Mouse (Mus musculus) neural tube, embryonic 11.5 days (tissue): Measurements from ENCODE around the gene Ern1. TPM values are rescaled to one million over a fixed set of nuclear protein-coding genes. Genes with fewer than 3 reads are reported as not detected.

Source experiments
- ATAC-seq: fragments of 200-750 bp; cut with Nextera tagmentation; 2 replicates; pipeline ENCODE4 v1.8.0; 2017; ENCODE audit warnings: moderate number of reproducible peaks, mild to moderate bottlenecking, moderate TSS enrichment, moderate library complexity; ENCODE audit not compliant: insufficient read depth, low FRiP score, low TSS enrichment
- DNase-seq: peaks from one replicate; pipeline ENCODE4 v3.0.0-alpha.2; 2015; ENCODE audit warnings: low spot score
- H3K27ac ChIP-seq: fragments of 300-500 bp; sonication (generic); 2 replicates; pipeline ENCODE4 v1.5.1; 2014; ENCODE audit warnings: low read depth, mild to moderate bottlenecking, low read length
- H3K27me3 ChIP-seq: fragments of 300-500 bp; sonication (generic); 2 replicates; pipeline ENCODE4 v1.6.1; 2014; ENCODE audit warnings: mild to moderate bottlenecking, low read length, mixed read lengths; ENCODE audit not compliant: control insufficient read depth, insufficient read depth
- H3K36me3 ChIP-seq: fragments of 300-500 bp; sonication (generic); 2 replicates; pipeline ENCODE4 v1.6.1; 2014; ENCODE audit warnings: mild to moderate bottlenecking, low read length, moderate library complexity, mixed read lengths; ENCODE audit not compliant: control insufficient read depth, insufficient read depth
- H3K4me1 ChIP-seq: fragments of 300-500 bp; sonication (generic); 2 replicates; pipeline ENCODE4 v1.6.1; 2014; ENCODE audit warnings: low read length, mixed read lengths; ENCODE audit not compliant: control insufficient read depth, insufficient read depth
- H3K4me2 ChIP-seq: fragments of 300-500 bp; sonication (generic); 2 replicates; pipeline ENCODE4 v1.6.1; 2014; ENCODE audit warnings: low read depth, mild to moderate bottlenecking, moderate library complexity
- H3K4me3 ChIP-seq: fragments of 300-500 bp; sonication (generic); 2 replicates; pipeline ENCODE4 v1.5.1; 2014; ENCODE audit warnings: low read depth, low read length
- H3K9ac ChIP-seq: fragments of 300-500 bp; sonication (generic); 2 replicates; pipeline ENCODE4 v1.6.1; 2014; ENCODE audit warnings: mild to moderate bottlenecking, low read length
- H3K9me3 ChIP-seq: fragments of 300-500 bp; sonication (generic); 2 replicates; pipeline ENCODE4 v1.6.1; 2016; ENCODE audit warnings: low read length; ENCODE audit not compliant: control insufficient read depth
- WGBS: fragments of 180-500 bp; shearing (Covaris S2); extraction: QIAGEN DNeasy Blood & Tissue Kit; methylation state at CpG from one replicate; pipeline ENCODE4 v1.1.7; 2014; 5-methylcytosine and 5-hydroxymethylcytosine counted together
- polyA plus RNA-seq: library from polyadenylated mRNA; unstranded; fragments of >200 nt; fragmentation: Nextera tagmentation; extraction: Ambion mirVana; gene quantifications from 2 replicates; pipeline ENCODE4 v1.2.1, GENCODE M21; 2014

Gene Ern1
- polyA plus RNA-seq, 1 experiment from 2014 or later, result 6.6 TPM

- Histone ChIP-seq H3K4me1 (no peaks in the 10 kb centered on the region), H3K4me3 (no peak overlapping the region), H3K9ac (no peak overlapping the region), H3K4me2 (no peak overlapping the region), H3K27ac (no peak overlapping the region), H3K36me3 (no peaks in the 10 kb centered on the region), H3K27me3 (no peaks in the 10 kb centered on the region), H3K9me3 (no peaks in the 10 kb centered on the region)
- ATAC-seq (no peak), DNase-seq (no peak)
- 79% methylated on average over 4 of the region's 4 CpGs for WGBS
Measured at GRCm38 (mm10) chr11:106351941-106352340, 135.7 kb downstream of the Ern1 start.

GRCm38 (mm10) chr11:106351253-106351652 is 136.4 kb downstream of the Ern1 start:
- no peak for DNase-seq
- no peak for ATAC-seq
- no peaks in the 10 kb centered on the region for H3K36me3 ChIP-seq
- H3K4me3 ChIP-seq, result no peak overlapping the region
- H3K9me3 ChIP-seq, result no peaks in the 10 kb centered on the region
- no peak overlapping the region for H3K9ac ChIP-seq
- H3K4me2 ChIP-seq, result no peak overlapping the region
- WGBS, result 68% methylated on average over 3 of the region's 3 CpGs
- no peaks in the 10 kb centered on the region for H3K27me3 ChIP-seq
- H3K27ac ChIP-seq, result no peak overlapping the region
- H3K4me1 ChIP-seq, result no peaks in the 10 kb centered on the region

- 43% methylated on average over 5 of the region's 5 CpGs for WGBS
- Histone ChIP-seq H3K9ac (no peak overlapping the region), H3K9me3 (no peaks in the 10 kb centered on the region), H3K4me2 (no peak overlapping the region), H3K36me3 (no peaks in the 10 kb centered on the region), H3K27me3 (no peaks in the 10 kb centered on the region), H3K4me3 (no peak overlapping the region), H3K4me1 (no peaks in the 10 kb centered on the region), H3K27ac (no peak overlapping the region)
- DNase-seq (no peak), ATAC-seq (no peak)
Measured at GRCm38 (mm10) chr11:106350853-106351252, 136.8 kb downstream of the Ern1 start.

- no peak overlapping the region for H3K4me2 ChIP-seq
- ATAC-seq, result no peak
- no peak overlapping the region for H3K27ac ChIP-seq
- no peaks in the 10 kb centered on the region for H3K27me3 ChIP-seq
- 83% methylated on average over 6 of the region's 6 CpGs for WGBS
- H3K4me3 ChIP-seq, result no peak overlapping the region
- no peaks in the 10 kb centered on the region for H3K9me3 ChIP-seq
- no peak overlapping the region for H3K9ac ChIP-seq
- H3K4me1 ChIP-seq, result no peaks in the 10 kb centered on the region
- H3K36me3 ChIP-seq, result no peaks in the 10 kb centered on the region
- no peak for DNase-seq
Measured at GRCm38 (mm10) chr11:106349772-106350171, 137.9 kb downstream of the Ern1 start.

GRCm38 (mm10) chr11:106344910-106345309 is 142.7 kb downstream of the Ern1 start:
- ATAC-seq (no peak), DNase-seq (no peak)
- H3K36me3 ChIP-seq, result no peaks in the 10 kb centered on the region
- H3K9me3 ChIP-seq, result no peaks in the 10 kb centered on the region
- H3K4me2 ChIP-seq, result no peak overlapping the region
- no peak overlapping the region for H3K4me3 ChIP-seq
- WGBS, result 76% methylated on average over 6 of the region's 6 CpGs
- H3K27ac ChIP-seq, result no peak overlapping the region
- H3K4me1 ChIP-seq, result no peaks in the 10 kb centered on the region
- no peaks in the 10 kb centered on the region for H3K27me3 ChIP-seq
- H3K9ac ChIP-seq, result no peak overlapping the region

Other genes with a start within 250 kb of the Ern1 start
- gene Ftsj3, start 231.8 kb downstream of the Ern1 start, polyA plus RNA-seq, result 64.5 and 66.9 TPM in 2 replicates
- gene Psmc5, start 231.7 kb downstream of the Ern1 start, polyA plus RNA-seq, result 414 and 431 TPM in 2 replicates
- 42.0 and 44.4 TPM in 2 replicates for gene Smarcd2, start 214.9 kb downstream of the Ern1 start, polyA plus RNA-seq
- gene Tcam1, start 211.2 kb downstream of the Ern1 start, polyA plus RNA-seq, result 0.14 and 0.21 TPM in 2 replicates
- gene Gh, start 186.0 kb downstream of the Ern1 start, polyA plus RNA-seq, result not detected in 2 replicates
- 1.7 and 2.8 TPM in 2 replicates for gene Cd79b, start 173.1 kb downstream of the Ern1 start, polyA plus RNA-seq
- gene Scn4a, start 134.6 kb downstream of the Ern1 start, polyA plus RNA-seq, result 0.04 and 0.07 TPM in 2 replicates
- not detected in 2 replicates for gene Prr29, start 122.4 kb downstream of the Ern1 start, polyA plus RNA-seq
- 16.1 and 16.8 TPM in 2 replicates for gene Icam2, start 99.8 kb downstream of the Ern1 start, polyA plus RNA-seq
- gene Tex2, start 125.6 kb upstream of the Ern1 start, polyA plus RNA-seq, result 10.7 and 12.2 TPM in 2 replicates